Mouse (Mus musculus) liver, embryonic 14.5 days (tissue): ENCODE measurements at regions not wholly inside any gene's neighbourhood (a gene's known extent, or its start where the extent isn't known, plus 50 kb on each side); places are given as distances from the start of the nearest gene placed in this dataset.

Experiments used
- ATAC-seq: fragments of 200-750 bp; cut with Nextera tagmentation; 2 replicates; pipeline ENCODE4 v1.8.0; 2017; ENCODE audit warnings: moderate number of reproducible peaks, mild to moderate bottlenecking, moderate library complexity; ENCODE audit not compliant: insufficient read depth
- DNase-seq, 3 experiments: peaks; one replicate each; pipeline ENCODE4 v3.0.0-alpha.2; 2012 to 2013; ENCODE audit warnings: low read depth in 3 of 3, low spot score in 3 of 3
- H3K27ac ChIP-seq: fragments of 300-500 bp; sonication (generic); 2 replicates; pipeline ENCODE4 v1.5.1; 2014; ENCODE audit warnings: moderate library complexity, mild to moderate bottlenecking, control low read depth, inconsistent platforms
- H3K27me3 ChIP-seq: fragments of 300-500 bp; sonication (generic); 2 replicates; pipeline ENCODE4 v1.6.1; 2014; ENCODE audit warnings: mild to moderate bottlenecking, low read length, moderate library complexity; ENCODE audit not compliant: control insufficient read depth, insufficient read depth
- H3K36me3 ChIP-seq: fragments of 300-500 bp; sonication (generic); replicated peaks from 2 replicates; pipeline ENCODE4 v1.6.1; 2014; ENCODE audit warnings: low read depth; ENCODE audit not compliant: control insufficient read depth, insufficient read depth
- H3K4me1 ChIP-seq, 2 experiments: fragments of 200-500 bp in 1 of 2; fragments of 300-500 bp in 1 of 2; sonication (generic) in 1 of 2; replicated peaks; 2 replicates each; pipeline ENCODE4 v1.6.1; 2012 to 2014; ENCODE audit warnings: antibody characterized with exemption in 1 of 2, inconsistent platforms in 1 of 2, low read length in 1 of 2; ENCODE audit not compliant: control insufficient read depth in 2 of 2, insufficient read depth in 2 of 2
- H3K4me2 ChIP-seq: fragments of 300-500 bp; sonication (generic); 2 replicates; pipeline ENCODE4 v1.6.1; 2014; ENCODE audit warnings: low read depth, mild to moderate bottlenecking, control low read depth, moderate library complexity
- H3K4me3 ChIP-seq, 2 experiments: fragments of 200-500 bp in 1 of 2; fragments of 300-500 bp in 1 of 2; sonication (generic) in 1 of 2; 2 replicates each; pipeline ENCODE4 v1.5.1; 2012 to 2014; ENCODE audit warnings: low read depth in 2 of 2, low read length in 2 of 2, mild to moderate bottlenecking in 2 of 2, control low read depth in 1 of 2, inconsistent platforms in 1 of 2, moderate library complexity in 1 of 2; ENCODE audit not compliant: insufficient read depth in 1 of 2
- H3K9ac ChIP-seq: fragments of 300-500 bp; sonication (generic); replicated peaks from 2 replicates; pipeline ENCODE4 v1.6.1; 2014; ENCODE audit warnings: mild to moderate bottlenecking, control low read depth, moderate library complexity
- H3K9me3 ChIP-seq: fragments of 300-500 bp; sonication (generic); 2 replicates; pipeline ENCODE4 v1.6.1; 2016; ENCODE audit warnings: low read length, mixed read lengths; ENCODE audit not compliant: control insufficient read depth
- CTCF ChIP-seq: IDR thresholded peaks from 2 replicates; pipeline ENCODE4 v1.5.1; 2016; ENCODE audit warnings: antibody characterized with exemption, low read depth, control low read depth
- EP300 ChIP-seq: IDR thresholded peaks from 2 replicates; pipeline ENCODE4 v1.6.1; 2016; ENCODE audit warnings: antibody characterized with exemption, low read depth
- WGBS: fragments of 180-500 bp; shearing (Covaris S2); extraction: QIAGEN DNeasy Blood & Tissue Kit; methylation state at CpG from one replicate; pipeline ENCODE4 v1.1.7; 2014; ENCODE audit not compliant: insufficient replicate concordance; 5-methylcytosine and 5-hydroxymethylcytosine counted together

- no peaks in the 10 kb centered on the region for H3K27me3 ChIP-seq
- H3K9me3 ChIP-seq = no peaks in the 10 kb centered on the region
- WGBS = 34% methylated on average over 5 of the region's 5 CpGs
- no peak overlapping the region for H3K4me3 ChIP-seq
- H3K36me3 ChIP-seq = no peaks in the 10 kb centered on the region
- ATAC-seq (no peak), DNase-seq (no peak)
- TF ChIP-seq CTCF (no peak), EP300 (no peak)
- no peak overlapping the region for H3K4me2 ChIP-seq
- H3K4me1 ChIP-seq = no peaks in the 10 kb centered on the region
- no peak overlapping the region for H3K27ac ChIP-seq
- H3K9ac ChIP-seq = no peak overlapping the region
Observed at GRCm38 (mm10) chr9:86030738-86031137, 188.6 kb downstream of the Tpbg start.

- Histone ChIP-seq H3K9me3 (no peaks in the 10 kb centered on the region), H3K27ac (no peak overlapping the region), H3K36me3 (no peaks in the 10 kb centered on the region), H3K4me2 (no peak overlapping the region), H3K27me3 (no peaks in the 10 kb centered on the region), H3K9ac (no peak overlapping the region), H3K4me1 (no peaks in the 10 kb centered on the region), H3K4me3 (no peak overlapping the region)
- ATAC-seq (no peak), DNase-seq (no peak)
- 28% methylated on average over 4 of the region's 4 CpGs for WGBS
- no peak for TF ChIP-seq EP300
- no peak for TF ChIP-seq CTCF
Observed at GRCm38 (mm10) chr9:86044098-86044497, 201.9 kb downstream of the Tpbg start.

DNA sequence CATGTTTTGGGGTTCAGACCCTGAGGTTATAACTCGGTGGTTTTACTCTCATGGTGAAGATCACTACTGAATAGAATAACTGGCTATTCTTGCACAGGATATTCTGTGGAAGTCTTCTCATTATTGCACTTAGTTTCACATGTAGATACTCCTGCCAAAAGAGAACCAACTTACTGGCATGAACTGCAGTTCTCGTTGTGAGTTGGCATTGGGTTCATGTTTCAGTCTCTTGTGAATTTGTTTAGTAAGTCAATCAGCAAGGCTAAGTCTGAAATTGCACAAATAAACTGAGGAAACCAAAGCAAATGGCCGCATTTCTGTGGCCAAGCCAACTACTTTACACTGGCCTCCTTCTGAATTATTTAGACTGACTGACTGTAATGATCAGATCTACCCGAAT is 215.9 kb downstream of the Tpbg start:
- Histone ChIP-seq H3K9me3 (no peaks in the 10 kb centered on the region), H3K9ac (no peak overlapping the region), H3K4me2 (no peak overlapping the region), H3K4me3 (no peak overlapping the region), H3K27ac (no peak overlapping the region), H3K36me3 (no peaks in the 10 kb centered on the region), H3K4me1 (no peaks in the 10 kb centered on the region), H3K27me3 (no peaks in the 10 kb centered on the region)
- DNase-seq = no peak
- ATAC-seq = no peak
- 54% methylated on average over 4 of the region's 4 CpGs for WGBS
- no peak for TF ChIP-seq CTCF
- no peak for TF ChIP-seq EP300

DNA sequence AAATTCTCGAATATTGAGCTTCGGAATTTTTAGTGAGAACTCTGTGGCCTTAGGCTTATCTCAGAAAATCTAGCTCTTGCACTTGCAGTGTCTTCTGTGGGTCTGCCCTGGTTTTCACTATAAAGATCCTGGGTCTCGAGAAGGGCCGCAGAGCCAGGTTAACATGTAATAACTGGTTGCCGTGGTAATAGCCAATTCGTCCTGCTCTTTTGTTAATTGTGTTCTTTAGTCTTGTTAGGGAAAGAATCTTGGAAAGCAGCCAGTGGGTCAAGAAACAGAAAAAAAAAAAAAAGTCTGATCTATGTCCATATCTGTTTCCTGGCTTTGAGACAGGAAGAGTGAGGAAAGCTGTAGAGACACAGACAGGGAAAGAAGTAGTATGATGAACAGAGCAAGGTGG is 217.9 kb downstream of the Tpbg start:
- H3K4me1 ChIP-seq = no peaks in the 10 kb centered on the region
- H3K9ac ChIP-seq = no peak overlapping the region
- H3K4me2 ChIP-seq = no peak overlapping the region
- DNase-seq = no peak
- no peaks in the 10 kb centered on the region for H3K36me3 ChIP-seq
- no peaks in the 10 kb centered on the region for H3K9me3 ChIP-seq
- H3K27ac ChIP-seq = no peak overlapping the region
- H3K27me3 ChIP-seq = no peaks in the 10 kb centered on the region
- WGBS = 59% methylated on average over 6 of the region's 6 CpGs
- ATAC-seq = no peak
- TF ChIP-seq CTCF = no peak
- no peak for TF ChIP-seq EP300
- no peak overlapping the region for H3K4me3 ChIP-seq

DNA sequence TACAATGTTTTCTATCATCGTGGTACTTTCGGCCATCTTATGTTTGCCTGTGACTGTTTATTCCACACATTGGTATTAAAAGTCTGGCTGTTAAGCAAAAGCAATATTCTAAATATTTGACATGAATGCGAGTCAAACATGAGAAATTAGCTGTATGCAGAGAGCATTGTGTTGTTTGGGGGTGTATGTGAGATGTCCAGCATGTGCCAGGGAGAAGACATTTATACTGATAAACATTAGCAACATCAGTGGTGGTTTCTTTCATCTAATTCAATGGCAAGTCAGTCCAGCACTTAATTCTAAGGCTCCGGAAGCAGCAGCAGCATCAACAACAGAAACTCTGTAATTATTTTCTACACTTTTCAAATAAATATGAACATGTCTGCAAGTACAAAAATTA is 219.1 kb downstream of the Tpbg start:
- no peaks in the 10 kb centered on the region for H3K9me3 ChIP-seq
- H3K4me3 ChIP-seq = no peak overlapping the region
- no peak overlapping the region for H3K27ac ChIP-seq
- WGBS = 69% methylated on average over 4 of the region's 4 CpGs
- TF ChIP-seq CTCF = no peak
- no peak for TF ChIP-seq EP300
- no peak overlapping the region for H3K9ac ChIP-seq
- no peak for ATAC-seq
- no peak overlapping the region for H3K4me2 ChIP-seq
- H3K36me3 ChIP-seq = no peaks in the 10 kb centered on the region
- no peaks in the 10 kb centered on the region for H3K27me3 ChIP-seq
- DNase-seq = no peak
- H3K4me1 ChIP-seq = no peaks in the 10 kb centered on the region

- Histone ChIP-seq H3K4me1 (no peaks in the 10 kb centered on the region), H3K36me3 (no peaks in the 10 kb centered on the region), H3K27me3 (no peaks in the 10 kb centered on the region), H3K27ac (no peak overlapping the region), H3K4me3 (no peak overlapping the region), H3K4me2 (no peak overlapping the region), H3K9me3 (no peaks in the 10 kb centered on the region), H3K9ac (no peak overlapping the region)
- TF ChIP-seq CTCF (no peak), EP300 (no peak)
- ATAC-seq (no peak), DNase-seq (no peak)
Observed at GRCm38 (mm10) chr9:86079275-86079674, 237.1 kb downstream of the Tpbg start.
